Mouse (Mus musculus): ENCODE measurements around the gene Trio. TPM values are rescaled to one million over a fixed set of nuclear protein-coding genes. Genes with fewer than 3 reads are reported as not detected.

Gene Trio
- polyA plus RNA-seq, 1 experiment from 2014 or later, result 17.4 TPM

DNA sequence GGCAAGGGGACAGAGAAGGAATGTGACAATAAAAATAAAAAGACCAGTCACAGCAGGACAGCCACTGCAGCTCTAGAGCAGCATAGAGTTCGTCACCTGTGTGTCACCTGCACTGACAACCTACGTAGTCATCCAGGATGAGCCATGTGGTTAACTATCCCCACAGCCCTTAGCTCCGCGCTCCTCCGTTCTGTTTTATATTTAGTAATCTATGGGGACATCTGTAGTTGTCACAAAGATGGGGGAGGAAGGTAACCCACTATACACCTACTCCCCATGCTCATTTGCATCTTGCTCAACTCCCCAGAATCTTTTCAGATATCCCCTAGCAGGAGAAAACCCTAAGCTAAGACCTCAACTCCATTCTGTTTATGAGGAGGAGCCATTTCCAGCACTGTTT is 71.3 kb downstream of the Trio start:
- Histone ChIP-seq H3K9ac (ENCODE audit: low read depth, low read length) (no peak overlapping the region), H3K27me3 (ENCODE audit: insufficient read depth, low read length) (no peaks in the 10 kb centered on the region), H3K27ac (no peak overlapping the region), H3K36me3 (ENCODE audit: insufficient read depth, low read length) (0 out of 2 replicates have a peak, but pooled peaks cover 4% of the 10 kb centered on the region), H3K9me3 (replicated peaks; ENCODE audit: low read length) (no peaks in the 10 kb centered on the region), H3K4me2 (ENCODE audit: low read length) (no peak overlapping the region), H3K4me3 (replicated peaks; ENCODE audit: low read depth, low read length) (no peak overlapping the region), H3K4me1 (replicated peaks; ENCODE audit: insufficient read depth, low read length) (peaks cover 8% of the 10 kb centered on the region; the same call in 1 of the 2 replicates)
- TF ChIP-seq CTCF (IDR thresholded peaks at IDR 0.05; ENCODE audit: low read depth), result no peak
- DNase-seq (ENCODE audit: low spot score), result no peak
- no peak for ATAC-seq (replicated peaks; ENCODE audit: low FRiP score, low read depth)
- 96% methylated on average over 5 of the region's 5 CpGs for WGBS

DNA sequence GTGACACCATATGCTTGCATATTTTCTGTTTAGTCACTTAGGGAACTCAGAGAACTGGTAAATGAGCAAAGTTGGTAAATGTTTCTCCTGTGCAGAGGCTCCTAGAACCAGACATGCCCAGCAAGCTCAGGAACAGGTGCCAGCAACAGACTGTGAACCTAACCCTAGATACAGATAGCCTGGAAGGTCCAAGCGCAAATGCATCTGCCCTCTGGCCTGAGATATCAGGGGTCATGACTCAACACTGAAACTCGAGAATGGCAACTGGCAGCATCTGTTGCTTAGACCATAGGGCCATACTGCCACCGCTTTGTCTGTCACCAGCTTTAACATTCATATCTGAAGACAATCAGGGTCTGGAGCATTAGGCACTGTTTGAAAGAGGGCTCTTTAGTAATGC is 72.1 kb downstream of the Trio start:
- DNase-seq (ENCODE audit: low spot score), result no peak
- H3K27me3 ChIP-seq (ENCODE audit: insufficient read depth, low read length), result no peaks in the 10 kb centered on the region
- H3K4me2 ChIP-seq (ENCODE audit: low read length), result no peak overlapping the region
- 0 out of 2 replicates have a peak, but pooled peaks cover 4% of the 10 kb centered on the region for H3K4me1 ChIP-seq (replicated peaks; ENCODE audit: insufficient read depth, low read length)
- WGBS, result 69% methylated on average over 3 of the region's 3 CpGs
- ATAC-seq (replicated peaks; ENCODE audit: low FRiP score, low read depth), result no peak
- no peak for TF ChIP-seq CTCF (IDR thresholded peaks at IDR 0.05; ENCODE audit: low read depth)
- H3K9me3 ChIP-seq (replicated peaks; ENCODE audit: low read length), result no peaks in the 10 kb centered on the region
- no peak overlapping the region; the same call in 1 of the 2 replicates for H3K27ac ChIP-seq
- H3K9ac ChIP-seq (ENCODE audit: low read depth, low read length), result no peak overlapping the region
- H3K36me3 ChIP-seq (ENCODE audit: insufficient read depth, low read length), result 0 out of 2 replicates have a peak, but pooled peaks cover 4% of the 10 kb centered on the region
- no peak overlapping the region for H3K4me3 ChIP-seq (replicated peaks; ENCODE audit: low read depth, low read length)

DNA sequence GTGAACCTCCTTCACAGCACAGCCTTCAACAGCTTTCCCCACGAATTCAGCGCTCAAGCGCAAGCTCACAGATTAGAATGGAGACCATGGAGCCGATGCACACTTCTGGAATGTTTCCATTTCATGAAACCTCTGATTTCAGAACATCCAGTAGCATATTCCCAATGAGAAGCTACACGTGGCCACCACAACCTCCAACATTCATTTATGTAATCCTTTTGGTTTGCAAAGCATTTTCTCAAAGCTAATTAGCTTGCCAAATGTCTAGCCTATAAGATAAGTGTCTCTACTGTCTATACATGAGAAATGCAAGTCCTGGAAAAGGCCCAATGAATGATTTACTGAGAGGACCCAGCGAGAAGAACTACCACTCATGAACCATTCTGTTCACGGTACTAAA is 74.5 kb downstream of the Trio start:
- WGBS, result 92% methylated on average over 7 of the region's 7 CpGs
- H3K4me3 ChIP-seq (replicated peaks; ENCODE audit: low read depth, low read length), result no peak overlapping the region
- H3K9me3 ChIP-seq (replicated peaks; ENCODE audit: low read length), result no peaks in the 10 kb centered on the region
- DNase-seq (ENCODE audit: low spot score) (no peak), ATAC-seq (replicated peaks; ENCODE audit: low FRiP score, low read depth) (no peak)
- H3K36me3 ChIP-seq (ENCODE audit: insufficient read depth, low read length), result no peaks in the 10 kb centered on the region
- H3K27ac ChIP-seq, result no peak overlapping the region
- H3K27me3 ChIP-seq (ENCODE audit: insufficient read depth, low read length), result no peaks in the 10 kb centered on the region
- H3K4me1 ChIP-seq (replicated peaks; ENCODE audit: insufficient read depth, low read length), result 0 out of 2 replicates have a peak, but pooled peaks cover 4% of the 10 kb centered on the region
- no peak for TF ChIP-seq CTCF (IDR thresholded peaks at IDR 0.05; ENCODE audit: low read depth)
- H3K4me2 ChIP-seq (ENCODE audit: low read length), result no peak overlapping the region
- no peak overlapping the region for H3K9ac ChIP-seq (ENCODE audit: low read depth, low read length)

DNA sequence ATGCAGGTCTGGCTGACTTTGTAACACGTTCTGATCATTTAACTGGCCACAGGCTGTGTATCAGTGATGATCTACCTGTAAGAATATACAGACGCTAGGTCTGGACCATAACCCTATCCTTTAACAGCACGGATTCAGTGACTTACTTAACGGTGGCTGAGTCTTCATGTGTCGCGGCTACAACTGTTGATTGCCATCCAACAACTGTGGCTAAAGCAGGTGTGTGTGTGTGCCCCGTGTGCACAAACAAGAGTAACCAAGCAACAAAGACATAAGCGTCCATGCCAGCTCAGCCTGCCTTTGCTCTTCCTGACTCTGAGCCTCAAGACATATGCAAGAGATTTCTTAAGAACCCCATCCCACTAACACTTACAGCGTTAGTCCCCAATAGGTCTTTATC is 76.5 kb downstream of the Trio start:
- no peaks in the 10 kb centered on the region for H3K9me3 ChIP-seq (replicated peaks; ENCODE audit: low read length)
- no peaks in the 10 kb centered on the region for H3K36me3 ChIP-seq (ENCODE audit: insufficient read depth, low read length)
- no peak overlapping the region for H3K9ac ChIP-seq (ENCODE audit: low read depth, low read length)
- 89% methylated on average over 9 of the region's 9 CpGs for WGBS
- DNase-seq (ENCODE audit: low spot score), result no peak
- ATAC-seq (replicated peaks; ENCODE audit: low FRiP score, low read depth), result no peak
- H3K27me3 ChIP-seq (ENCODE audit: insufficient read depth, low read length), result no peaks in the 10 kb centered on the region
- 0 out of 2 replicates have a peak, but pooled peaks cover 4% of the 10 kb centered on the region for H3K4me1 ChIP-seq (replicated peaks; ENCODE audit: insufficient read depth, low read length)
- H3K4me3 ChIP-seq (replicated peaks; ENCODE audit: low read depth, low read length), result no peak overlapping the region
- no peak overlapping the region for H3K4me2 ChIP-seq (ENCODE audit: low read length)
- no peak overlapping the region for H3K27ac ChIP-seq
- no peak for TF ChIP-seq CTCF (IDR thresholded peaks at IDR 0.05; ENCODE audit: low read depth)

DNA sequence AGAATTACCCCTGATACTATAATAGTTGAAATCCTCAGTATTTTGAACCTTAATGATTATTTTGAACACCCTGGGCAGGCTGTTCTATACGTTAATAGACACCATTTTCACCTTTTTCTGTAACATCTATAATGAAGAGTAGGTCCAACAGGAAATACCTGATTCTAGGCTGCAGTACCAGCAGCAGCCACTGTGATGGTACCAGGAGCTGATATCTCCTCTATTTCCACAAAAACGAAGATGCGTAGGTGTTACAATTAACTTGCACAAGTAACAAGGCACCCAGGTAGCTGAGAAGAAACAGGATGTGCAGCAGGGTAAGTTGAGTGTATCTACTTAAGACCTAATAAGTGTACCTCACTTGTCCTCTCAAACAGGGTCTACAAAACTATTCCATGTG is 77.8 kb downstream of the Trio start:
- TF ChIP-seq CTCF (IDR thresholded peaks at IDR 0.05; ENCODE audit: low read depth), result peak; percentile 41; the same call in 1 of the 2 replicates
- H3K36me3 ChIP-seq (ENCODE audit: insufficient read depth, low read length), result no peaks in the 10 kb centered on the region
- no peaks in the 10 kb centered on the region for H3K27me3 ChIP-seq (ENCODE audit: insufficient read depth, low read length)
- no peaks in the 10 kb centered on the region for H3K9me3 ChIP-seq (replicated peaks; ENCODE audit: low read length)
- no peak overlapping the region for H3K4me2 ChIP-seq (ENCODE audit: low read length)
- H3K4me1 ChIP-seq (replicated peaks; ENCODE audit: insufficient read depth, low read length), result 0 out of 2 replicates have a peak, but pooled peaks cover 4% of the 10 kb centered on the region
- 94% methylated on average over 3 of the region's 3 CpGs for WGBS
- ATAC-seq (replicated peaks; ENCODE audit: low FRiP score, low read depth) (no peak), DNase-seq (ENCODE audit: low spot score) (no peak)
- H3K9ac ChIP-seq (ENCODE audit: low read depth, low read length), result no peak overlapping the region
- no peak overlapping the region for H3K4me3 ChIP-seq (replicated peaks; ENCODE audit: low read depth, low read length)
- no peak overlapping the region for H3K27ac ChIP-seq

DNA sequence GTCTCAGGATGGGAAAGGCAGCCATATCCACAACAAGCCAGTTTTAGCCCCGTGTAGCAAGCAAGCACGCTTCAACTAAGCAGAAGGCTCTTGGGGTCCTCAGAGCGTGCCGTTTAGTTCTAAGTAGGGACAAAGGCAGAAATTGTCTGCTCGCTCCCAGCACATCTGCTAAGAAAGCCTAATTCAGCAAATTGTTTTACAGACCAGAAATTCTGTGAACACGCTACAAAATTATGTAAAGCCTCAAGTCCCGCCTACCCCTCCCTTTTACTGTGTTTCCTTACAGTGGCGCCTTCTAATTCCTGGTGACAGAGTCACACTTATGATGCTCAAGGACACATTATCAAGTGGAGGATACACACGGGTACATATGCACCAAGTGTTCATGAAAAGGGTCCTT is 80.1 kb downstream of the Trio start:
- Histone ChIP-seq H3K9ac (ENCODE audit: low read depth, low read length) (no peak overlapping the region), H3K9me3 (replicated peaks; ENCODE audit: low read length) (no peaks in the 10 kb centered on the region), H3K4me2 (ENCODE audit: low read length) (no peak overlapping the region), H3K27me3 (ENCODE audit: insufficient read depth, low read length) (no peaks in the 10 kb centered on the region), H3K4me3 (replicated peaks; ENCODE audit: low read depth, low read length) (no peak overlapping the region), H3K36me3 (ENCODE audit: insufficient read depth, low read length) (no peaks in the 10 kb centered on the region), H3K27ac (no peak overlapping the region), H3K4me1 (replicated peaks; ENCODE audit: insufficient read depth, low read length) (0 out of 2 replicates have a peak, but pooled peaks cover 12% of the 10 kb centered on the region)
- no peak for ATAC-seq (replicated peaks; ENCODE audit: low FRiP score, low read depth)
- no peak for TF ChIP-seq CTCF (IDR thresholded peaks at IDR 0.05; ENCODE audit: low read depth)
- WGBS, result 79% methylated on average over 9 of the region's 9 CpGs
- DNase-seq (ENCODE audit: low spot score), result no peak

DNA sequence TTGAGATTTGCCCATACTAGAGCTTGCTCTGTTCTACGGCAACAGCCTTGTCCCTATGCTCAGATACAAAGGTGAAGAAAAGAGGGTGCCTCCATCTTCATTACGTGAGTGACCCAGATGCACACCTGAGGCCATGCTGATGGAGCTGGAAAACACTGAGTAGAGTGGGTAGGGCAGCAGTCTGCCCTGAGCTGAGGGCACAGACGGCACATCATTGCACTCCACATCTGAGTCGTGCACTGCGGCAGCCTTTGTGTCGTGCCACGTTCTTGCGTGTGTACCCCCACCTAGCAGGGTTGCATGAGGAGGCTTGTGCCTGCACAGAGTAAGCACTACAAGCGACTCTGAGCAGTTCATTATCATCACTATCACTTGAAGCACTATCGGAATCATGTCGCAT is 80.8 kb downstream of the Trio start:
- H3K9ac ChIP-seq (ENCODE audit: low read depth, low read length), result no peak overlapping the region
- no peak for TF ChIP-seq CTCF (IDR thresholded peaks at IDR 0.05; ENCODE audit: low read depth)
- no peak overlapping the region for H3K27ac ChIP-seq
- H3K4me3 ChIP-seq (replicated peaks; ENCODE audit: low read depth, low read length), result no peak overlapping the region
- ATAC-seq (replicated peaks; ENCODE audit: low FRiP score, low read depth) (no peak), DNase-seq (ENCODE audit: low spot score) (no peak)
- 95% methylated on average over 11 of the region's 11 CpGs for WGBS
- no peaks in the 10 kb centered on the region for H3K9me3 ChIP-seq (replicated peaks; ENCODE audit: low read length)
- H3K36me3 ChIP-seq (ENCODE audit: insufficient read depth, low read length), result no peaks in the 10 kb centered on the region
- H3K4me2 ChIP-seq (ENCODE audit: low read length), result no peak overlapping the region
- 0 out of 2 replicates have a peak, but pooled peaks cover 12% of the 10 kb centered on the region for H3K4me1 ChIP-seq (replicated peaks; ENCODE audit: insufficient read depth, low read length)
- no peaks in the 10 kb centered on the region for H3K27me3 ChIP-seq (ENCODE audit: insufficient read depth, low read length)
